Mouse (Mus musculus) megakaryocyte progenitor cell, adult 5-6 weeks (primary cell): ENCODE data around the gene Ncl. TPM values are rescaled to one million over a fixed set of nuclear protein-coding genes. Genes with fewer than 3 reads are reported as not detected.

Experiments used
- total RNA-seq, 2 experiments: library from RNA; stranded (forward) in 1 of 2; stranded (reverse) in 1 of 2; fragments of 157-497, 149-512 nt in 1 of 2; fragments of 200-1000 nt in 1 of 2; gene quantifications; 2 replicates each; pipeline versions ENCODE4 v1.2.3 to v1.2.4; 2015 to 2017

Gene Ncl
- total RNA-seq, 2 experiments from 2014 or later: 665 to 799 TPM

Other genes with a start within 250 kb of the Ncl start
- not detected in 2 replicates for gene Htr2b, start 247.4 kb downstream of the Ncl start, total RNA-seq (2015)
- not detected in 2 replicates for gene Htr2b, start 247.4 kb downstream of the Ncl start, total RNA-seq (2017)
- 4.0 and 10.6 TPM in 2 replicates for gene Gm21972, start 225.8 kb downstream of the Ncl start, total RNA-seq (2015)
- gene Gm21972, start 225.8 kb downstream of the Ncl start, total RNA-seq (2017): 9.4 TPM in 1 of 2 replicates, not detected in the other
- gene Armc9, start 204.6 kb downstream of the Ncl start, total RNA-seq (2015): 3.2 and 5.0 TPM in 2 replicates
- 5.8 and 11.5 TPM in 2 replicates for gene Armc9, start 204.6 kb downstream of the Ncl start, total RNA-seq (2017)
- gene B3gnt7, start 56.6 kb downstream of the Ncl start, total RNA-seq (2015): 0.90 and 1.1 TPM in 2 replicates
- 0.47 and 0.83 TPM in 2 replicates for gene B3gnt7, start 56.6 kb downstream of the Ncl start, total RNA-seq (2017)
- gene Nmur1, start 66.8 kb upstream of the Ncl start, total RNA-seq (2015): 1.0 TPM in 1 of 2 replicates, not detected in the other
- gene Nmur1, start 66.8 kb upstream of the Ncl start, total RNA-seq (2017): not detected in 2 replicates
- not detected in 2 replicates for gene Tex44, start 66.9 kb upstream of the Ncl start, total RNA-seq (2015)
- not detected in 2 replicates for gene Tex44, start 66.9 kb upstream of the Ncl start, total RNA-seq (2017)
- 6,310 and 6,455 TPM in 2 replicates for gene Ptma, start 167.3 kb upstream of the Ncl start, total RNA-seq (2015)
- gene Ptma, start 167.3 kb upstream of the Ncl start, total RNA-seq (2017): 6,827 and 7,265 TPM in 2 replicates
- 60.3 and 71.2 TPM in 2 replicates for gene Pde6d, start 223.2 kb upstream of the Ncl start, total RNA-seq (2015)
- gene Pde6d, start 223.2 kb upstream of the Ncl start, total RNA-seq (2017): 17.9 and 23.6 TPM in 2 replicates
- gene Cops7b, start 223.5 kb upstream of the Ncl start, total RNA-seq (2015): 9.3 and 13.2 TPM in 2 replicates
- gene Cops7b, start 223.5 kb upstream of the Ncl start, total RNA-seq (2017): 19.5 and 22.7 TPM in 2 replicates